ENCODE assay signal across 12 mouse cellular contexts in the genomic region with DNA sequence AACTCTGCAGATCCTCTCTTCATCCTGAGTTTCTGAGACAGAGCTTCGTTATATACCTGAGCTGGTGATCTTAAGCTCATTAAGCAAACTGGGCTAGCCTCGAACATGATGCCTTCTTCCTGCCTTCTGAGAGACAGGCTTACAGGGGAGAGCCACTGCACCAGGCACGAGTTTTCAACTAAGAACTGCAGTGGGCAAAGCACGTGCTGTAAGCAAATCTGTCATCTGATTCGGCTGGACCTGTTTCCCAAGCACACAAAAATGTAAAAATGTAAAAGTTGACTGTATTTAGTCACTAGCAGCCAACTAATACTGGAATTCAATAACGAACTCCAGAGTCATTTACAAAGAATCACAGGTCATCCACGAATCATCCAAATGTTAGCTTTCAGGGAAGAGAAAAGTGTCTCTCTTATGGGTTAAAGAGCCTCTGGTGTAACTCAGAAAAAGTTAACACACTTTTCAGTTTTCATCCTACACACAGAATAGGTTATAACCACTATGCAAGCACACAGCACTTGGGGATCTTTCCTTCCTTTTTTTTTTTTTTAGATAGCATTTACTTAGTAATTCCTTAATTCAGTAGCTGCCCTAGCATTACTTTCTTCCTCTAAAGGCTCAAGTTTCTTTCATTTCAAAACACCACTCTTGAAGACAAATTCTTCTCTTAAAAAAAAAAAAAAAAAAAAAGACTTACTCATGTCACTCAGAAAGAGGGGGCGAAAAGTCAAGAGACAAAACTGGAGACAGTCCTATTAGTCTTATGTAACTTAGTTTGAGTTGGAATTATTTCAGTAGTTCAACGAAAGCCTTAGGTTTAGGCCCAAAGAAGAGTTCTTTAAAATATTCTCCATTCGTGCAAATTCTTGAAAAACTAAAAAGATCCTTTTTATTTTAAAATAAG. TPM values are rescaled to one million over a fixed set of nuclear protein-coding genes. Genes with fewer than 3 reads are reported as not detected.
DNase-seq lines count a peak whose midpoint lies in the region; ATAC-seq and TF ChIP-seq lines count a peak whose summit lies in the region.
"Had no signal": no experiment of that assay in that cellular context is flagged by ENCODE, and none has a peak within 500 bp of the region (broad histone marks: within the 10 kb centered on the region; RNA-seq: fewer than 3 reads in every experiment).

No protein-coding gene starts in this region.

- H3K27ac ChIP-seq in hindbrain, embryonic 10.5 days, result no peak overlapping the region
- no peak overlapping the region for H3K27ac ChIP-seq in hindbrain, embryonic 11.5 days (ENCODE audit: low read depth, low read length)
- H3K27ac ChIP-seq in MEL (ENCODE audit: control insufficient read depth, low read depth, low read length), result no peak overlapping the region; the same call in 1 of the 2 replicates
- H3K27ac ChIP-seq in forebrain, embryonic 11.5 days (ENCODE audit: low read depth, low read length), result no peak overlapping the region
- H3K27ac ChIP-seq in liver, embryonic 13.5 days, result 0 out of 2 replicates have a peak overlapping the region, but pooled peaks have one; percentile 4

- ATAC-seq in hindbrain, embryonic 11.5 days (ENCODE audit: low FRiP score), result no peak
- ATAC-seq in forebrain, embryonic 11.5 days (replicated peaks; ENCODE audit: low FRiP score), result no peak
- no peak for ATAC-seq in liver, embryonic 13.5 days (ENCODE audit: low read depth)
- ATAC-seq in cerebellum, adult (ENCODE audit: insufficient number of reproducible peaks, low FRiP score, low TSS enrichment), result no peak
- ATAC-seq in megakaryocyte-erythroid progenitor cell, adult 5-6 weeks (replicated peaks; ENCODE audit: low FRiP score, low TSS enrichment, poor library complexity, severe bottlenecking), result no peak
- ATAC-seq: inflammation-experienced regulatory T-cells, adult 6 months; lung, postnatal 0 days had no signal

- no peak for TF ChIP-seq EP300 in MEL (IDR thresholded peaks at IDR 0.05; ENCODE audit: low read depth in 1 of 2, low read length in 2 of 2)

- H3K36me3 ChIP-seq in hindbrain, embryonic 10.5 days, result peaks cover 32% of the 10 kb centered on the region
- H3K36me3 ChIP-seq in hindbrain, embryonic 11.5 days (ENCODE audit: control insufficient read depth, insufficient read depth, low read length), result no peaks in the 10 kb centered on the region
- peaks cover 5 to 41% of the 10 kb centered on the region in 2 experiments for H3K36me3 ChIP-seq in MEL (ENCODE audit: control insufficient read depth in 1 of 2, insufficient read depth in 2 of 2, low read length in 2 of 2)
- H3K36me3 ChIP-seq in forebrain, embryonic 11.5 days (ENCODE audit: control insufficient read depth, insufficient read depth, low read length), result no peaks in the 10 kb centered on the region
- H3K36me3 ChIP-seq in liver, embryonic 13.5 days, result peaks cover 18% of the 10 kb centered on the region

- no peak for TF ChIP-seq CTCF in MEL (IDR thresholded peaks at IDR 0.05 in 2 of 3, conservative IDR thresholded peaks at IDR 0.05 in 1 of 3; ENCODE audit: control insufficient read depth in 1 of 3, insufficient read depth in 1 of 3, low read depth in 2 of 3, low read length in 3 of 3, poor library complexity in 1 of 3, severe bottlenecking in 1 of 3)

- TF ChIP-seq POLR2A in MEL (IDR thresholded peaks at IDR 0.05; ENCODE audit: control insufficient read depth in 1 of 2, insufficient read depth in 1 of 2, low read depth in 1 of 2, low read length in 2 of 2, poor library complexity in 1 of 2), result no peak

- peaks cover 40% of the 10 kb centered on the region for H3K4me1 ChIP-seq in hindbrain, embryonic 10.5 days (replicated peaks)
- H3K4me1 ChIP-seq in hindbrain, embryonic 11.5 days (replicated peaks; ENCODE audit: control insufficient read depth, insufficient read depth, low read length), result peaks cover 6% of the 10 kb centered on the region; the same call in 1 of the 2 replicates
- peaks cover 9 to 23% of the 10 kb centered on the region in 2 experiments for H3K4me1 ChIP-seq in MEL (ENCODE audit: control insufficient read depth in 1 of 2, insufficient read depth in 2 of 2, low read length in 2 of 2)
- peaks cover 3% of the 10 kb centered on the region; the same call in 1 of the 2 replicates for H3K4me1 ChIP-seq in forebrain, embryonic 11.5 days (replicated peaks; ENCODE audit: control insufficient read depth, insufficient read depth, low read length)
- peaks cover 66% of the 10 kb centered on the region for H3K4me1 ChIP-seq in liver, embryonic 13.5 days (replicated peaks)

- 82% methylated on average over 10 of the region's 10 CpGs for WGBS in hindbrain, embryonic 10.5 days
- 84% methylated on average over 10 of the region's 10 CpGs for WGBS in hindbrain, embryonic 11.5 days
- 82% methylated on average over 10 of the region's 10 CpGs for WGBS in forebrain, embryonic 11.5 days
- WGBS in liver, embryonic 13.5 days (ENCODE audit: insufficient replicate concordance), result 57% methylated on average over 10 of the region's 10 CpGs

- no peaks in the 10 kb centered on the region for H3K27me3 ChIP-seq in hindbrain, embryonic 10.5 days (ENCODE audit: insufficient read depth, poor library complexity, severe bottlenecking)
- no peaks in the 10 kb centered on the region for H3K27me3 ChIP-seq in hindbrain, embryonic 11.5 days (ENCODE audit: control insufficient read depth, insufficient read depth, low read length)
- H3K27me3 ChIP-seq in MEL (ENCODE audit: control insufficient read depth in 1 of 2, insufficient read depth in 2 of 2, low read length in 2 of 2), result no peaks in the 10 kb centered on the region
- no peaks in the 10 kb centered on the region for H3K27me3 ChIP-seq in forebrain, embryonic 11.5 days (ENCODE audit: control insufficient read depth, insufficient read depth, low read length)
- no peaks in the 10 kb centered on the region for H3K27me3 ChIP-seq in liver, embryonic 13.5 days

- no peak overlapping the region for H3K4me2 ChIP-seq in hindbrain, embryonic 11.5 days (replicated peaks; ENCODE audit: low read depth, low read length)
- 0 out of 2 replicates have a peak overlapping the region, but pooled peaks have one; percentile 18 for H3K4me2 ChIP-seq in forebrain, embryonic 11.5 days (ENCODE audit: low read depth, low read length, severe bottlenecking)
- H3K4me2 ChIP-seq in liver, embryonic 13.5 days, result peak overlapping the region; percentile 97

- no peak for DNase-seq in hindbrain, embryonic 10.5 days (ENCODE audit: low spot score)
- DNase-seq in hindbrain, embryonic 11.5 days (ENCODE audit: low spot score), result no peak
- DNase-seq in MEL (ENCODE audit: low read depth, low spot score), result peak; percentile 48
- DNase-seq in forebrain, embryonic 11.5 days (ENCODE audit: low spot score), result no peak
- DNase-seq in liver, embryonic 13.5 days, result no peak
- DNase-seq in right cerebral cortex, adult 2 months (ENCODE audit: low spot score in 2 of 2), result no peak
- DNase-seq: cerebellum, postnatal 36 days; spleen, adult 18-20 months had no signal

- H3K9ac ChIP-seq in hindbrain, embryonic 11.5 days (ENCODE audit: low read depth, low read length), result no peak overlapping the region
- peak overlapping the region; percentile 46 for H3K9ac ChIP-seq in MEL (ENCODE audit: control insufficient read depth, low read depth, low read length, poor library complexity, severe bottlenecking)
- no peak overlapping the region for H3K9ac ChIP-seq in forebrain, embryonic 11.5 days (ENCODE audit: low read length)
- peak overlapping the region; percentile 42; the same call in 1 of the 2 replicates for H3K9ac ChIP-seq in liver, embryonic 13.5 days

- peak overlapping the region; percentile 84 for H3K4me3 ChIP-seq in hindbrain, embryonic 10.5 days
- no peak overlapping the region for H3K4me3 ChIP-seq in hindbrain, embryonic 11.5 days (ENCODE audit: low read depth, low read length)
- peak overlapping the region; percentile 46 to 77 for H3K4me3 ChIP-seq in MEL (ENCODE audit: control insufficient read depth in 1 of 2, insufficient read depth in 1 of 2, low read depth in 2 of 2, low read length in 2 of 2)
- no peak overlapping the region for H3K4me3 ChIP-seq in forebrain, embryonic 11.5 days (ENCODE audit: low read depth, low read length)
- H3K4me3 ChIP-seq in liver, embryonic 13.5 days (replicated peaks), result peak overlapping the region; percentile 99

- H3K79me2 ChIP-seq in MEL (ENCODE audit: control insufficient read depth, insufficient read depth, low read length, poor library complexity), result peaks cover 65% of the 10 kb centered on the region

- no peaks in the 10 kb centered on the region for H3K9me3 ChIP-seq in hindbrain, embryonic 10.5 days
- no peaks in the 10 kb centered on the region for H3K9me3 ChIP-seq in hindbrain, embryonic 11.5 days (ENCODE audit: control insufficient read depth, low read length)
- H3K9me3 ChIP-seq in MEL (replicated peaks; ENCODE audit: insufficient read depth, low read length), result no peaks in the 10 kb centered on the region
- no peaks in the 10 kb centered on the region for H3K9me3 ChIP-seq in forebrain, embryonic 11.5 days (ENCODE audit: control insufficient read depth, low read length)
- no peaks in the 10 kb centered on the region for H3K9me3 ChIP-seq in liver, embryonic 13.5 days (replicated peaks)

- no peak for TF ChIP-seq RAD21 in MEL (IDR thresholded peaks at IDR 0.05; ENCODE audit: low read depth, low read length)

RNA-seq across cellular contexts. Expression of gene Slmap, which starts 3.1 kb away (rescaled TPM):
- polyA plus RNA-seq in hindbrain, embryonic 10.5 days (2016; fragmentation: Nextera tagmentation; extraction: Ambion mirVana), result 13.8 and 14.4 TPM in 2 replicates
- 20.8 and 24.0 TPM in 2 replicates for polyA plus RNA-seq in hindbrain, embryonic 11.5 days (2014; fragmentation: Nextera tagmentation; extraction: Ambion mirVana)
- 21.4 and 23.7 TPM in 2 replicates for total RNA-seq in MEL (2012; rRNA removed)
- polyA plus RNA-seq in MEL (2012; ENCODE audit: insufficient read depth in 1 of 2, insufficient read length in 2 of 2, low read depth in 1 of 2, low replicate concordance in 2 of 2, missing spikeins in 1 of 2), result 10 to 100 TPM in 1 of 2 experiments, not detected in 1; 41.9 TPM
- polyA plus RNA-seq in forebrain, embryonic 11.5 days (2014; fragmentation: Nextera tagmentation; extraction: Ambion mirVana), result 24.9 and 25.5 TPM in 2 replicates
- 10.2 and 12.1 TPM in 2 replicates for polyA plus RNA-seq in liver, embryonic 13.5 days (2015; fragmentation: Nextera tagmentation; extraction: Ambion mirVana)
- 62.0 and 81.1 TPM in 2 replicates for total RNA-seq in megakaryocyte-erythroid progenitor cell, adult 5-6 weeks (2014; fragmentation: Nextera tagmentation)
- total RNA-seq in megakaryocyte-erythroid progenitor cell, adult 5-6 weeks (2017), result 86.4 and 97.3 TPM in 2 replicates

RNA-seq across cellular contexts. Expression of gene Dennd6a, which starts 42.0 kb away (rescaled TPM):
- 28.7 and 31.9 TPM in 2 replicates for polyA plus RNA-seq in hindbrain, embryonic 10.5 days (2016; fragmentation: Nextera tagmentation; extraction: Ambion mirVana)
- polyA plus RNA-seq in hindbrain, embryonic 11.5 days (2014; fragmentation: Nextera tagmentation; extraction: Ambion mirVana), result 35.1 and 38.0 TPM in 2 replicates
- total RNA-seq in MEL (2012; rRNA removed), result 13.1 and 14.6 TPM in 2 replicates
- polyA plus RNA-seq in MEL (2012; ENCODE audit: insufficient read depth in 1 of 2, insufficient read length in 2 of 2, low read depth in 1 of 2, low replicate concordance in 2 of 2, missing spikeins in 1 of 2), result 10 to 100 TPM; 13.6 to 40.0 TPM
- polyA plus RNA-seq in forebrain, embryonic 11.5 days (2014; fragmentation: Nextera tagmentation; extraction: Ambion mirVana), result 38.8 and 39.1 TPM in 2 replicates
- 12.4 and 14.4 TPM in 2 replicates for polyA plus RNA-seq in liver, embryonic 13.5 days (2015; fragmentation: Nextera tagmentation; extraction: Ambion mirVana)
- 33.8 and 34.2 TPM in 2 replicates for total RNA-seq in megakaryocyte-erythroid progenitor cell, adult 5-6 weeks (2014; fragmentation: Nextera tagmentation)
- total RNA-seq in megakaryocyte-erythroid progenitor cell, adult 5-6 weeks (2017), result 34.6 and 45.4 TPM in 2 replicates

Comparison
In these comparisons a context has a peak if more than half of its experiments do, and no peak if none do; other contexts are left out.
1. H3K4me3 ChIP-seq: peak in hindbrain, embryonic 10.5 days (single experiment), MEL (2 of 2) and liver, embryonic 13.5 days (single experiment); none in hindbrain, embryonic 11.5 days (single experiment) and forebrain, embryonic 11.5 days (single experiment).
2. H3K9ac ChIP-seq: peak in MEL (single experiment) and liver, embryonic 13.5 days (single experiment); none in hindbrain, embryonic 11.5 days (single experiment) and forebrain, embryonic 11.5 days (single experiment).